Mouse (Mus musculus) macrophage (primary cell): ENCODE measurements around the gene D17Wsu92e. TPM values are rescaled to one million over a fixed set of nuclear protein-coding genes. Genes with fewer than 3 reads are reported as not detected.

ENCODE experiments used
- H3K27ac ChIP-seq: fragments of 350-480 bp; formaldehyde crosslinking; 2 replicates; pipeline ENCODE4 v1.9.0; 2021
- H3K36me3 ChIP-seq: fragments of 350-480 bp; formaldehyde crosslinking; 2 replicates; pipeline ENCODE4 v1.9.0; 2021; ENCODE audit errors: inconsistent target
- H3K4me3 ChIP-seq: fragments of 350-480 bp; formaldehyde crosslinking; 2 replicates; pipeline ENCODE4 v1.9.0; 2021; ENCODE audit errors: inconsistent target
- H3K79me2 ChIP-seq: fragments of 350-480 bp; formaldehyde crosslinking; 2 replicates; pipeline ENCODE4 v1.9.0; 2021; ENCODE audit errors: inconsistent target
- WGBS: methylation state at CpG from one replicate; pipeline ENCODE4 v1.1.7; 2026; ENCODE audit warnings: inconsistent platforms; ENCODE audit not compliant: missing documents; 5-methylcytosine and 5-hydroxymethylcytosine counted together
- polyA plus RNA-seq: library from polyadenylated mRNA; stranded (reverse); fragments of 250-400 nt; gene quantifications from 3 replicates; pipeline ENCODE4 v1.2.4, GENCODE M21; 2018; ENCODE audit warnings: inconsistent platforms

Gene D17Wsu92e
- polyA plus RNA-seq, 1 experiment from 2014 or later, result 101 TPM

DNA sequence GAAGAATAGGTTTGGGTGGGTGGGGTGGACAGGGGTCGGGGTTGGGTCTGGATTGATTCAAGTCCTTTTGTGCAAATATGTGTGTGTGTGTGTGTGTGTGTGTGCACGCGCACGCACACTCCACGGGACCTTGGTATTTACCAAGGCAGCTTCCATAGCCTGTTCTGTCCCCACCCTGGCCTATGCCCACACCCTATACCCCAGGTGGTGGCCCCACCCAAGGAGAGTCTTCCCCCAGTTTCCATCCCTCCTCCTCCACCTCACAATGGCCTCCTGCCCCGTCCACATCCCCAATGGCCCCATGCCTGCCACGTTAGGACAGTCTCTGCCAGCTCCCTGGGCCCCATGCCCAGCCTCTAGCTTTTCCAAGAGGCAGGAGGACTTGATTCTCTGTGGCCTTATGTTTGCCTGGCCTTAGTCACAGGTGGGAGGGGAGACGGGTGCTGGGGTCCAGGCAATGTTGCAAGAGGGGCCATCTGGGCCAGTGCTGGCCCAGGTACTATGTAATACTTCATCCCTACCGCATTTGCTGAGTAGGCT is 99.3 kb downstream of the D17Wsu92e start:
- Histone ChIP-seq H3K27ac (no peak overlapping the region), H3K79me2 (no peaks in the 10 kb centered on the region), H3K36me3 (no peaks in the 10 kb centered on the region), H3K4me3 (no peak overlapping the region)
- 79% methylated on average over 5 of the region's 9 CpGs for WGBS

DNA sequence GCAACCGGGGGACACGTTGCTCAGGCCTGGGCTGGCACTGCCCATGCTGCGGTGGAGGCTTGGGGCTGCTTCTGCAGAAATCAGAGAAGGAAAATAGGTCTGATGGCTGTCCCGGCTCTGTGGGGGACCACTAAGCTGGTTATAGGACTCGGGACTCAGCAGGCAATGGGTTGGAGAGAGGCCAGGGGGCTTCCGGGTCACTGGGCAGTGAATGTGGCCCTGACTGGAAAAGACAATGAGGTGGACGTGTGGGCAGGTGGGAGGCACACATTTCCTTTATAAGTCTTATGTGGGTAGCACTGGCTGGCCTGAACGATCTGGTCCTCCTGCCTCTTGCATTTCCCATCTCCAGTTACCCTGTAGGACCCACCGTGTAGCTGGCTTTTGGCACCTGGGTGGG is 100.1 kb downstream of the D17Wsu92e start:
- Histone ChIP-seq H3K27ac (no peak overlapping the region), H3K4me3 (no peak overlapping the region), H3K36me3 (no peaks in the 10 kb centered on the region), H3K79me2 (no peaks in the 10 kb centered on the region)
- 87% methylated on average over 9 of the region's 9 CpGs for WGBS

DNA sequence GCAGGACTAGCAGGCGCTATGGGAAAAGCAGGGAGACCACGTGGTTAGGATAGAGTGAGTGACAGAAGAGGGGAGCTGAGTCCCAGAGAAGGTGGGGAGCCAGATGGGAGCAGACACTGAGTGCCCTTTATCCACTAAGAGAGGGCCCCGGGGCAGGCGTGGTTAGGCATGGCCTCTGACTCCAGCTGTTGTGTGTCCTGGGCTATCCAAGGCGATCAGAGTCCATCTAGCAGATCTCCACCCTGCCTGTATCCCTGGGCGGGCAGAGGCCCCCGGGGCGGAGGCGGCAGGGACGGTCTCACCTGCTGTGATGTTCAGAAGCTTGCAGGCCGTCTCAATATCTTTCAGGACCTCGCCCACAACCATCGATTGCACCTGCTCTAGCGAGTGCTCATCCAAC is 100.8 kb downstream of the D17Wsu92e start:
- Histone ChIP-seq H3K79me2 (no peaks in the 10 kb centered on the region), H3K36me3 (no peaks in the 10 kb centered on the region), H3K4me3 (no peak overlapping the region), H3K27ac (no peak overlapping the region)
- WGBS, result 86% methylated on average over 9 of the region's 14 CpGs

DNA sequence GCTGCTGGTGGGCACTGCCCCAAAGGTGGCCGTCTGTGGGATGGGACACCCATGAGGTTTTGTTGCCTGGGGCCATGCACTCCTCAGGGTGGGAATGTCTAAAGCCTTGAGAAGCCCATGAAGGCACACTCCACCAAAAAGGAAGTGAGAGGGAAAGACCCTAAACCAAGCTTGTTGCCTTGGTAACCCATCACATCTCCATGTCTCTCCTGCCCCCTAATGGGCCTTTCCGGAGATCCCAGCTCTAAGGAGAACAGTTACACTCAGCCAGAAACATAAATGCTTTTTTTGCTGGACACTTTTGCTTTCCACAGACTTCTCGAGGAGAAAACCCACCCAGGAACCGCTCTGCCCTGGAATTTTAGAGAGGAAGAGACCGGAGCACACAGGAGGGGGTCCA is 102.2 kb downstream of the D17Wsu92e start:
- Histone ChIP-seq H3K79me2 (no peaks in the 10 kb centered on the region), H3K36me3 (no peaks in the 10 kb centered on the region), H3K27ac (no peak overlapping the region), H3K4me3 (no peak overlapping the region)
- WGBS, result 66% methylated on average over 5 of the region's 5 CpGs

DNA sequence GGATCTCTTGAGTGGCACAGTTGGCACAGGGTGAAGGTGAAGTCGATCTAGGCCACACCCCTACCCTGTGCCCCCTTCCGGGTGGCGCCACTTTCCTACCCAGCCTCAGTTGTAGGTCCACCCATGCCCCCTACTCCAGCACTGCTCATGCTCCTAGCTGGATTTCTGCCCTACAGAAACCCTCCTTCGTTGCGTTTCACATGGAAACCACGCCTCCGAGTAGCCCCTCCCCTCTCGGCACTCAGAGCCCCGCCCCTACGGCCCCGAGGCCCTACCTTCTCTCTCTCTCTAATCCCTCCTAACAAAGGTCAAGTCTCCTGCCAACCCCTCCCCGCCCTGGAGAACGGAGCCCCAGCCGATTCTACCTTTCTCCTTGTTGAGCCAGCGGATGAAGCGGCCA is 103.6 kb downstream of the D17Wsu92e start:
- Histone ChIP-seq H3K36me3 (no peaks in the 10 kb centered on the region), H3K79me2 (no peaks in the 10 kb centered on the region), H3K4me3 (no peak overlapping the region), H3K27ac (no peak overlapping the region)
- WGBS, result 18% methylated on average over 16 of the region's 16 CpGs

DNA sequence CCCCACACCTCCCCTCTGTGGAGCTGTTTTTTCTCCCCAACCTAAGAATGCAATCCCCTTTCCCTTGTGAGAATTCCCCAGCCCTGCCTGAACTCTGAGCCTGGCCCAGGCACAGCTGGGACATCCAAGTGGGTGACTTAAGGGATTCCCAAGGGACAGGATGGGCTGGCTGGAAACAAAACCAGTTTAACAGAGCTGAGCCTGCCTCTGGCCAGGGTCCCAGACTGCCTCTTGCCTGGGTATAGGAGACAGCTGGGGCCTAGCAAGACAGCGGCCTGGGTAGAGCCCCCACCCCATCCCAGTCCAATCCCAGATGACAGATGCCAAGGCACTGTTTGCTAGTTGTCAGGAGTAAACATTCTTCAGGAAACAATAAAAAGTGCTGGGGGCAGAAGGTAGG is 107.6 kb downstream of the D17Wsu92e start:
- Histone ChIP-seq H3K79me2 (no peaks in the 10 kb centered on the region), H3K36me3 (no peaks in the 10 kb centered on the region), H3K27ac (no peak overlapping the region), H3K4me3 (no peak overlapping the region)
- WGBS, result 100% methylated on average over 1 of the region's 1 CpGs

DNA sequence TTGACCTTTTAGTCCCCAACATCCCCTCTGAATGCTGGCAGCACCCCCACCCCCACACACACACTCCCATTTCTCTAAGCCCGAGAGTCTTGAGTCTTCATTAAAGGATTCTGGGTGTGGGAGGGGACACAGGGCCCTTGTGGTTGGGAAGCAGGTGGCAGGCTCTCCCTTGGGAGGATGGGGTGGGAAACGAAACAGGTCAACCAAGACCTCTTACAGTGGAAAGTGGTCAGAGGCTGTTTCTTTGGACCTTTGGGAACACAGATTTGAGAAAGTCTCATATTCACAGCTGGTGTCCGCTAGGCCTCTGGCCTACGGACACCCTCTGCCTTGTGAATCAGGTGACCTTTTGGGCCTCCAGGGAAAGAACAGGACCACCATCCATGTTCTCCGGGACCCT is 110.8 kb downstream of the D17Wsu92e start:
- Histone ChIP-seq H3K79me2 (no peaks in the 10 kb centered on the region), H3K36me3 (no peaks in the 10 kb centered on the region), H3K27ac (no peak overlapping the region), H3K4me3 (no peak overlapping the region)
- 79% methylated on average over 5 of the region's 5 CpGs for WGBS

DNA sequence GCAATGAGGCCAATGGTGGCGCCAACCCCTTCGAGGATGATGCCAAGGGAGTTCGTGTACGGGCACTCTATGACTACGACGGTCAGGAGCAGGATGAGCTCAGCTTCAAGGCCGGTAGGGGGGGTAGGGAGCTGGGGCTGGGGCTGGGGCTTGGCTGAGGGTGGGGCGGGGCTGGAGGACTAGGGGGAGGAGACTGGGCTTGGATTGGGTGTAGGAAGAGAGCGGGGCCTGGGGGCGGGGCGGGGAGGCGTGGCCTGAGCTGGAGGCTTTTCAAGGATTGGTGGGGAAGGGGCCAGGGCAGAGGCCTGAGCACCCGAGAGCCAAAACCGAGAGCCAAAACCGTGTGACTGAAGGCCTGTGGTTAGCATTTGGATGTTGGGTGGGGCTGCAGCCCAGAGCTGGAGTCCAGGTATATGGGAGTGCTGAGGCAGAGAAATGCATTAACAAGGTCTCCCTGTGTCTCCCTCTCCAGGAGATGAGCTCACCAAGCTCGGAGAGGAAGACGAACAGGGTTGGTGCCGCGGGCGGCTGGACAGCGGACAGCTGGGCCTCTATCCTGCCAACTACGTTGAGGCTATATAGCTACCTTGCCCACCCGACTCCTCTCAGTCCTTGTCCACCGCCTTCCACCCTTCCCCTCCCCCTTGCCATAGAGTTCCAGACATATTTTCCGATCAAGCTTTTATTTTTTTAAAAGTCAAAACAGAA is 112.3 kb downstream of the D17Wsu92e start:
- Histone ChIP-seq H3K36me3 (no peaks in the 10 kb centered on the region), H3K4me3 (no peak overlapping the region), H3K27ac (no peak overlapping the region), H3K79me2 (no peaks in the 10 kb centered on the region)
- 8% methylated on average over 20 of the region's 25 CpGs for WGBS

DNA sequence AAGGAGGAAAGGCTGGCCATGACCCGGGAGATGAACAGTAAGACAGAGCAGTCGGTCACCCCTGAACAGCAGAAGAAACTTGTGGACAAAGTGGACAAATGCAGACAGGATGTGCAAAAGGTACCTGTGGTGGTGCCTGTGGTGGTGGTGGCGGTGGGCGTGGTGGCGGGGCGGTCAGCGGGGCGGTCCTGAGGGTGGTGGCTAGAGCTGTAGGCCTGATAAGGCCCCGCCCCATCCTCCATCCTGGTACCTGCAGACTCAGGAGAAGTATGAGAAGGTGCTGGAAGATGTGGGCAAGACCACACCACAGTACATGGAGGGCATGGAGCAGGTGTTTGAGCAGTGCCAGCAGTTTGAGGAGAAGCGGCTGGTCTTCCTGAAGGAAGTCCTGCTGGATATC is 114.8 kb downstream of the D17Wsu92e start:
- Histone ChIP-seq H3K36me3 (no peaks in the 10 kb centered on the region), H3K4me3 (no peak overlapping the region), H3K27ac (no peak overlapping the region), H3K79me2 (no peaks in the 10 kb centered on the region)
- 81% methylated on average over 10 of the region's 10 CpGs for WGBS

DNA sequence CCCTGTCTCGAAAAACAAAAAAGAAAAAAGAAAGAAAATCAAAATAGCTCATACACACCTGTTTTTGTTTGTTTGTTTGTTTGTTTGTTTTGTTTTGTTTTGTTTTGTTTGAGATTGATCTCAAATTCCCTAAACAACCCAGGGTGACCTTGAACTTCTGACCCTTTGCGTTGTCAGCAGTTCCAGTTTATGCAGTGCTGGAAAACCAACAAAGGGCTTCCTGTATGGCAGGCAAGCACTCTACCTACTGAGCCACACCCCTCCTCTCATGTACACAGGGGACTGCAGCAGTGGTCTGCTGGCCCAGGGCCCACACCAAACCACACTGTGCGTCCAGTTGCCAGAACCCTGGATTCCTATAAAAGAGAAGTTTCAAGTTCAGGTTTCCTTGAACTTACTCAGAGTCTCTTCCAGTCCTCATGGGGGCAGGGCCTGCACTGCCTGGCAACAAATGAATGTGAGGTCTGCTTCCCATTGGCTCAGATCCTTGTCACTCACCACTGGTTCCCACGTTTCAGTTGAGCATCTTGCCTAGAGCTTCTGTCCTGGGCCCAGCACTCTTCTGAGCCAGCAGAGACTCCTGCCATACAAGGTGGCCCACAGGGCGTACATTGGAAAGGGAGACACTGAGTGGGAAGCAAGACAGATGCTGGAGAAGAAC is 116.4 kb downstream of the D17Wsu92e start:
- no peaks in the 10 kb centered on the region for H3K79me2 ChIP-seq
- no peak overlapping the region for H3K27ac ChIP-seq
- WGBS, result 50% methylated on average over 4 of the region's 5 CpGs
- H3K4me3 ChIP-seq, result no peak overlapping the region
- no peaks in the 10 kb centered on the region for H3K36me3 ChIP-seq

DNA sequence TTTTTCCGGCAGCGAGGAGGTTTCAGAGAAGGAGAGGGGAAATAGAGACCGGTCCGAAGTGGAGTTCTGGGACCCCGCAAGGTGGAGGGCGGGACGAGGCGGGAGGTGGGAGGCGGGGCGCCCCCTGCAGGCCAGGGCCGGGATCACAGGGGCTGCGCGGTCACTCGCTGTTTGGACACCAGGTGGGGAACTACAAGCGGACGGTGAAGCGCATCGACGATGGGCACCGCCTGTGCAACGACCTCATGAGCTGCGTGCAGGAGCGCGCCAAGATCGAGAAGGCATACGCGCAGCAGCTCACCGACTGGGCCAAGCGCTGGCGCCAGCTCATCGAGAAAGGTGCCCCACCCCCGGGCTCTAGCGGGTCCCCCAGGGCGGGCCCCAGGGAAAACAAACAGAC is 117.9 kb downstream of the D17Wsu92e start:
- WGBS, result 2% methylated on average over 32 of the region's 34 CpGs
- no peak overlapping the region for H3K4me3 ChIP-seq
- H3K79me2 ChIP-seq, result no peaks in the 10 kb centered on the region

DNA sequence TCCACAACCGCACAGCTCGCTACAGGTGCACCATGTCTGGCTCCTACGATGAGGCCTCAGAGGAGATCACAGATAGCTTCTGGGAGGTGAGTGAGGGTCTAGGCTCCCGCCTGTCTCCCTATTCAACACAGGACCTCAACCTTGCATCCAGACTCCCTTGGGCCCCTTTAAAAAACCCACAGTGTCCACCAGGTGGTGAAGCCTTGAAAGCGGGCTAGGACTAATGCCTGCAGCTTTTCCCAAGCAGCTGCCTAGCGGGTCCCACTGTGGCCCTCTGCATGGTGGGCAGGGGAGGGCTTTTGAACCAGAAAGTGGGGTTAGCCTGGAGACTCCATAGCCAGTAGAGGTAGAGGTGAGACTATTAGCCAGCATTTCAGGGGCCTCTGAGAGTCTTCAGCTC is 118.6 kb downstream of the D17Wsu92e start:
- Histone ChIP-seq H3K27ac (no peak overlapping the region), H3K4me3 (no peak overlapping the region), H3K36me3 (no peaks in the 10 kb centered on the region), H3K79me2 (no peaks in the 10 kb centered on the region)
- 95% methylated on average over 6 of the region's 6 CpGs for WGBS

More for the DNA sequence above, 117.9 kb downstream of the D17Wsu92e start:
- Histone ChIP-seq H3K27ac (no peak overlapping the region), H3K36me3 (no peaks in the 10 kb centered on the region)

Other genes starting within 250 kb of the D17Wsu92e start
- 61.7 to 90.2 TPM (median 74.2 TPM) in 3 replicates for gene Nudt3, start 197.2 kb downstream of the D17Wsu92e start, polyA plus RNA-seq
- not detected in 3 replicates for gene RPS10-NUDT3, start 185.4 kb downstream of the D17Wsu92e start, polyA plus RNA-seq
- 766 to 1,638 TPM (median 1,627 TPM) in 3 replicates for gene Rps10, start 184.0 kb downstream of the D17Wsu92e start, polyA plus RNA-seq
- 0.14 to 0.20 TPM in 2 of 3 replicates, not detected in the other for gene Pacsin1, start 165.1 kb downstream of the D17Wsu92e start, polyA plus RNA-seq
- gene Spdef, start 91.7 kb downstream of the D17Wsu92e start, polyA plus RNA-seq, result not detected in 3 replicates
- 84.2 to 113 TPM (median 89.9 TPM) in 3 replicates for gene Snrpc, start 17.5 kb upstream of the D17Wsu92e start, polyA plus RNA-seq
- 6.8 to 14.6 TPM (median 7.6 TPM) in 3 replicates for gene Uhrf1bp1, start 35.8 kb upstream of the D17Wsu92e start, polyA plus RNA-seq
- 12.3 to 26.5 TPM (median 21.0 TPM) in 3 replicates for gene Anks1, start 88.7 kb upstream of the D17Wsu92e start, polyA plus RNA-seq
- 34.5 to 39.1 TPM (median 37.0 TPM) in 3 replicates for gene Taf11, start 89.2 kb upstream of the D17Wsu92e start, polyA plus RNA-seq